Mouse (Mus musculus) cerebellum, adult (tissue): Measurements from ENCODE around the gene Scn3b.

Source experiments
- ATAC-seq: cut with Nextera tagmentation; 2 replicates; pipeline ENCODE4 v1.9.2; 2017; ENCODE audit warnings: mild to moderate bottlenecking, moderate library complexity, mixed read lengths; ENCODE audit not compliant: insufficient number of reproducible peaks, low FRiP score, low TSS enrichment

Gene Scn3b

DNA sequence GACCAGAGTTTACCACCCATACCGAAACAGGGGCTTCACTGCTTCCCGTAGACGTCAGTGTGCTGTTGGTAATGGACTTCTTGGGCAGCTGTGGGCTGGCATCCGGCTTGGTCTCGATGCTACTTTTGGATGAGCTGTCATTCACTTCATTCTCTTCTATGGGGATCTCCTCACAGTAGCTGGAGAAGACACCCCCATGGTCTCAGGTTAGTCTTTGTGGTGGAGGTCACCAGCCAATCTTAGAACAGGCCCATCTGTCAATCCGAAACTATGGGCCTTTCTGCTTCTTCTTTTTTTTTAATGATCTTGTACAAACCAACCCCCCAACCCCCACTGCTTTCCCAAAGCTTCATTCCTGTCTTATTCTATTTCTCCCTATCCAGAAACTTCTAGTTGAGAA is 40.9 kb downstream of the Scn3b start:
- no peak for ATAC-seq

DNA sequence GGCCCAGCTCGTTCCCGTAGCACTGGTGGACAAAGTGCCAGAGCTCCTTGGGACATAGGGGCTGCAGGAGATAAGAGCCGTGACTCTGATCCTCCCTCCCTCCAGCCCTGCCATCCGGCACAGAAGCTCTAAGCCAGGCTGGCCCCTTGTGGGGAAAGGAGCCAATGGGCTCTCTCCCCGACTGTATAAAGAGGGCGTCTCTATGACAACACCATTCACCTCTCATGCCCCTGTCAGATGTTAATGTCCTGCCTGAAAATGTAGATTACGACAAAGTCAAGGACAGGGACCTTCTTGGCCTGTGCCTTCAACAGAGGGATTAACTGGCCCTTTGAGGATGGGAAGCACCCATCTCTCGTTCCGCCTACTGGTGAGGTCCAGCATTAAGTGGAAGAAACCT is 42.8 kb downstream of the Scn3b start:
- no peak for ATAC-seq

DNA sequence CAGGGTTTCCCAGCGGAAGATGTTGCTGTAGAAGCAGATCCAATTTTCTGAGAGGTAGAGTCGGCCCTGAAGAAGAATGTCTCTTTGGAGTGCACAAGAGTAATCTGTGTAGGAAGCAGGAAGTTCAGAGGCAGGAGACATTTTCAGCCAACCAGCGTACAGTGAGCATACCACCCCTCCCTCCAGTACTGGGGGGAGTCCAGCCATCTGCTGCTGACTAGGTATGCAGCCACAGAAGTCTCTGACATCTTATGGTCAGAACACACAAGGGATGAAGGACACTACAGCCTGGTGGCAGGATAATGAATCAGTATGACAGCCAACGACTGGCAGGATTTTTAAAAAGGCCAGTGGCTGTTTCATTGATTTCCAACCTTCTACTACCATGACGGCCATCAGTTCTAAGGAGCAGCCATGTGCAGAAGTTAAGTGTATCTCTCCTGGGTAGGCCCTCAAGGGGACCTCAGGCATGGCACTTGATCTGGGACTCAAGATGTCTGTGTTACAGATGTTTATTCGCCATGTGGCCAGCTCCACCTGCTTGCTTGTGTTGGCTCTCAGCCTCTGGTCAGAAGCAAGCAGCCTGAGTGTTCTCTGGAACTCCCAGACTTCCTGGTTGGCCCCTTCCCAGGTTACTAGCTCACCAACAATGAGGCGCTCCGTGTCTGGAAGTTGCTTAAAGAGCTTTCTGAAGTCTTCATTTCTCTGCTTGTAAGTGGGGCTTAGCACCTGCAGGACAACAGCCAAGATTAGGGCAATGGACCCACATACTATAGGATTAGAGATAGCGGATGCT is 48.0 kb downstream of the Scn3b start:
- 0 out of 2 replicates have a peak, but pooled peaks have one; percentile 46 for ATAC-seq

DNA sequence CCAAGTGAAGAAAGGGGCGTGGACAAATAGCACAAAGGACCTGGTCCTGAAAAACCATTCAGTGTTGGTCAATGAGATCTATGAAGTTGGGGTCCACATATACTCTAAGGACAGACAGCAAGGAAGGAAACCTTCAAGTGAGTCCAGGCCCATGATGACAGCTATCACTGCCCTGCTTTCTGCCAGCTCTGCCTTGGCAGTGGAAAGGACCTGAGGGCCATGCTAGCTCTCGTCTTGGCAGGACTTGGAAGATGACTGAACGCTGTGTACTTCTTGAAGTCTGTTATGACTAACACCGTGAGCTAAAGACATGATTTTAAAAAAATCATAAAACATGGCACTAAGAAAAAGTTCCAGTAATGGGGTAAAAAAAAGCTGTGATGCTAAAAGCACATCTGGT is 48.7 kb downstream of the Scn3b start:
- ATAC-seq: no peak

DNA sequence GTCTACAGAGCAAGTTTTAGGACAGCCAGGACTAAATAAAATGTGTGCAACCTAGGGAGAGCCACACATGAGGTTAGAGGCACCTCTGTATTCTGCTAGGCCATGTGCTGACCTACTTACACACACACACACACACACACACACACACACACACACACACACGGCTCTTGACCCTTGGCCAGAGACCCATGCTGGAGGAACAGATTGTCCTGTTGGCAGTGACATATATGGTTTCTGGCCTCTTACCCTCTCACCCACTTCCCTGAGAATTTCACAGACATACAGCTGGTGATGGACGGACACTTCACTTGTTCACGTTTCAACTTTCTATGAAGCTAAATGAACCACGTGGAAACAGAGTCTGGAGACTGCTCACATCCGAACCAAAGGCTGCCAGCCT is 49.8 kb downstream of the Scn3b start:
- no peak for ATAC-seq

DNA sequence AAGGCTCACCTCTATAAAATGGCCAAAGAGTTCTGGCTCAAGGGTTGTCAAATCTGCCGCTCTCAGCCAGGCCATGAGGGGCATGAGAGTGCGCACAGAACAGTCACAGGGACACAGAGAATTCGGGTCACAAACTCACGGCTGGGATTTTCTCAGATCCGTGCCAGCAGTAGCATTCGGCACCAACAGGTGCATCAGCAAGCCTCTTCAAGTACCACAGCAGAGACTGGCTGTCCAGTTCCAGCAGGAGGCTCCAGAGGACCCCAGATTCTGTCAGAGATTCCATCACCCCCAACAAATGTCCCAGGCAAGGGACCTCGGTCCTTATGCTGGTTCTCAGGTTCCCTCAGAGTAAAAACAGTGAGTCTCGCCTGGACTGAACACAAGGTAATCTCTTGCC is 51.4 kb downstream of the Scn3b start:
- no peak for ATAC-seq

DNA sequence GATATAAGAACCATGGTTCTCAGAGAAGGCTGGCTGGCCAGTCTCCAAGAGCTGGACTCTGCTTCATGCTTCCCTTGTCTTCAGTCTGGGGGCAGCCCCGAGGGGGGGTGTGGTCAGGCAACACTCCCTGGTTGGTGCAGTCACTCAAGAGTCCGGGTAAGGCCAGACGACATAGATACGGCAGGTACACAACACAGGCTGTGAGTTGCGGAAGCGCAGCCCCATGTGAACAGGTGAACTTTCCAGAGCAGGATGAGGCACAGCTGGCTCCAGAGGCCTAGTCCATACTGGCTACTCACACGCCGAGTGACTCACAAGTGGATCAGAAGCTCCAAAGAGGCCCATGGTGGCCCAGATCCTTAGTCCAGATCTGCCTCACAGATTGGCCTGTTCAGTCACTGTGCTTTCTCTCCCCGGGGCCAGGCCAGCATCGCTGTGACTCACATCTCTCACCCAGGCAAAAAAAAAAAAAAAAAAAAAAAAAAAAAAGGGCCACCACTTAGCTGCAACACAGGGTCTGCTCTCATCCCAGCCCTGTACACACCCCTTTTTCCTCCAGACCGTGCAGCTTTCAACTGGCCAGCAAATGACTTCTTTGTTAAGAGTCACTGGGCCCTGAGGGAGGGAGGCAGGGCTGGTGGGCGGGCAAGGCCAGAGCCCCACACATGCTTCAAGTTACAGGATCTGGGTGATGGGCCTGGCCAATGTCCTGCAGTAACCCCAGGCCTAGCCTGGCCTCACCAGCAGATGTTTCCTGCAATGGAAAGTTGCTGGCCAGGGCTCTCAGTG is 52.1 kb downstream of the Scn3b start:
- ATAC-seq: 0 out of 2 replicates have a peak, but pooled peaks have one; percentile 31

DNA sequence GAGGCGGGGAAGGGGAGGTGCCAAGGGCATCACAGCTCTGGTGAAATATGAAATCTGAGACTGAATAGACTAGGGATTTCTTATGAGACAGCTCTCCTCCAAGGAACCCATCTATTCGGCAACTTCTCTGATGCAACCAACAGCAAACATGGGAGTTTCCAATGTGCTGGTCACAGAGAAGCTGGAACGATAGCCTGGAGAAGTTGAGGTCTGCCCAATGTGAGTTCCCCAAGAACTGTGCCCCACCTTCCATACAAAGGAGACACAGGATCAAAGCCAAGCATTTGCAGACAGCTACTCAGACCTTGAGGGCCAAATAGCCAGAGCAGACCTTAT is 52.6 kb downstream of the Scn3b start:
- ATAC-seq: no peak

DNA sequence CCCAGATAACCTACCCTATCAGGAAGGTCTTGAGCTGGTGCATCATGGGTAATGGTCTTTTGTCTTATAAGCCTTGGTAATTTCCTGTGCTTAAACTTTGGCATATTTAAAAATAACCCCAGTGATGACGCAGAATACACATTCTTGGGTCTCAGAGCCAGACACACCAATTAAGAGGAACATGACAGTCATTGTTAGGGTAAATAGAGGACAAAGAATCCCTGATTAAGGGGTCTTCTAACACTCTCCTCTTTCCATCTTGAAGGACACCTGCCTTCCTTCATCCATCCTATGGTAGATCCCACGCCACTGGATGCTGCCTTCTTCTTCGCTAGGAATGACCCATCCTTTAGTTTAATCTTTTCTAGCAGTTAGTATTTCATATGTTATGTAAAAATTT is 53.4 kb downstream of the Scn3b start:
- no peak for ATAC-seq

DNA sequence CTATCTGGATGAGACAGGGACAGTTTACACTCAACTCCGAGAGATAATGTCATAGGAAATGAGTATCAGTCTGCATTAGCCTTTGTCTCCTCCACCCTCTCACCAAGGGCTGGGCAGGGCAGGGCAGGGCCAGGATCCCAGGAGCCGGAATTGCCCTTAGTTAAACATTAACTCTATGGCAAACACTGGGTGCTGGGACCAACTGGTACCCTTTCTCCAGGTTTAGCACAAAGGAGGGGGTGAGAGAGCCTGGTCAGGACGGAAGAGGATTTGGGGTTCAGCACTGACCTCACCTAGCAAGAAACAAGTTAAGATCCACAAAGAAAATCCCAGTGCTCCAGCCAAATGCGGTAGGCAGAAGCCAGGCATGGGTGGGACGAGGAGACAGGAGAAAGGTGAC is 54.2 kb downstream of the Scn3b start:
- ATAC-seq: no peak

DNA sequence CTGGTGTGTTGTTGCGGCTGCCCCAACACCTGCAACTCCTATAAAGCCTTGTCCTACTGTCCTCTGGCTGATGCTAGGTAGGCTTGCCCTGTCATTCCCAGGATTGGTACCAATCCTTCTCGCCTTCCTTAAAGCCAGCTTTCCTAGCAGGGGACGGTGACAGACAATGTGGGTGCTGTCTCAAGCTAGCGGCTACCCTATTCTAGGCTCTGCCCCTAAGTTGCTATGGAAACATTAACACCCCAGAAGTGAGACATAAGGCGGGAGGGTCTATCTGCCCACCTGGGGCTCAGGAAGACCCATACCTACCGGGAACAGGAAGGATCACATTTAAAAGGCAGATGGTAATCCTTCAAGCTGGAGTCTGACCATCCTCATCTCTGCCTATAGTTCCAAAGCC is 54.8 kb downstream of the Scn3b start:
- ATAC-seq: no peak

DNA sequence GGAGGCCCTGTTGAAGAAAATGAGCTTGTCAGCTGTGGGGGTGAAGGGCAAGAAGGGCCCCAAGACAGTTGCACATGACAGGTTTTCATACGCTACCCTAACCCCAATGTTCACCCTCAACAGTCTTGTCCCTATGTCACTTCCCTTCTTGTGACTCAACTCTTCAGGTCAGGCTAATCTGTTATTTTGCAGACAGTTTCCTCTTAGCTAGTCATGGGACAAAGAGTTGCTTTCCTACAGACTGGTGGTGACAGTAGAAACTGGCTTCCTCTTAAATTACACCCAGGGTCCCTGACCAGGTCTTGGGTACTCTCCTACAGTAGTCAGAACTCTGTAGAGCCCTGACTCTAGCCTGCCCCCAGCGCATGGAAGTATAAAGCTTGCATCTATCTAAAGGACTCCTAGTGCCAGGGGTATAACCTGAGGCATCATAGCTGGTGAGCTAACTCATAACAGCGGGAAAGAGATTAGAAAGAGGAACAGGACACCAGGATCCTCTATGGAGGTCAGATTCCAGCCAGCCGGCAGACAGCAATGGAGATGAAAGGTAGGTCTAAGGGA is 55.3 kb downstream of the Scn3b start:
- ATAC-seq: no peak

DNA sequence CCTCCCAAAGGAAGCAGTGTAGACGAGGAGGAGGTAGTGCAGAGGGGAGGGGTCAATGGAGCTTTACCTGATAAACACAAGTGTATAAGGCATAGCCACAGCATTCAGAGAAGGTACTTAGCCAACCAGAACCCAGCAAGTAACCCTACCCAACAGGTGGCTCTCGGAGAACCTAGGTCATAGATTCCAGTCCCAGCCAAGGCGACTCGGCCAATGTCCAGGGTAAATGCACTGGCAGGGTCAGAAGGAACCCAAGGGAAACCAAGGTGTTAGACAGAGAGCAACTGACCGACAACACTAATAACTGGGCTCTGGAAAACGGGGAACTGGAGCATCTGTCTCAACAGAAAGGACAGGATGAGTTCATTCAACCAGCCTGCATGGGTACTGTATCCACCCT is 55.8 kb downstream of the Scn3b start:
- ATAC-seq: no peak

DNA sequence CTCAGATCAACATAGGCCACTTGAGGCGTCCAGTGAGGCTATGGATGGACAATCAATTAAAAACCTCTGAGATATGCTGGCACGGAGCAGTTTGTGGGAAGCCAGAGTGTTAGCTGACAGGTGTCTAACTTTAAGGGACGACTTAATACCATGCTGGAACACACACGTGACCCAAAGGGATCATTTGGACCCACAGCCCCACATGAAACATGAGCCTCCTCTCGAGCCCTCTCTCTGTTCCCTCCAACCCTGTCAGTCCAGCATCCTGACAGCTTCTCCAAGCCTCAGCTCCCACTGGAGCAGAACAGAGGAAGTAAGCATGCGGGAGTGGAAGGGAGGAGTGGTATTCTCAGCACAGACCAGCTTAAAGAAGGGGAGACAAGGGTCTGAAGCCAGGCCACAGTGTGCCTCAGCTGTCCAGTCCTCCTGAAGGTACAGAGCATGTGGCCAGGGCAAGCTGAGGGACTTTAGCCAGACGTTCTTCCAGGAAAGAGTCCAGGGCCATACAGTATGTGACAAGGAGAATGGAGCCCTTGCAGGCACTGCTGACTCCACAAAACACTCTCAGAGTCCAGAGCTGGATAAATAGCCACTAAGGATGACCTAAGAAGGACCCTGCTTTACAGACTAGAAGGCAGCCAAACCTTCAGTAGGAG is 57.4 kb downstream of the Scn3b start:
- no peak for ATAC-seq

DNA sequence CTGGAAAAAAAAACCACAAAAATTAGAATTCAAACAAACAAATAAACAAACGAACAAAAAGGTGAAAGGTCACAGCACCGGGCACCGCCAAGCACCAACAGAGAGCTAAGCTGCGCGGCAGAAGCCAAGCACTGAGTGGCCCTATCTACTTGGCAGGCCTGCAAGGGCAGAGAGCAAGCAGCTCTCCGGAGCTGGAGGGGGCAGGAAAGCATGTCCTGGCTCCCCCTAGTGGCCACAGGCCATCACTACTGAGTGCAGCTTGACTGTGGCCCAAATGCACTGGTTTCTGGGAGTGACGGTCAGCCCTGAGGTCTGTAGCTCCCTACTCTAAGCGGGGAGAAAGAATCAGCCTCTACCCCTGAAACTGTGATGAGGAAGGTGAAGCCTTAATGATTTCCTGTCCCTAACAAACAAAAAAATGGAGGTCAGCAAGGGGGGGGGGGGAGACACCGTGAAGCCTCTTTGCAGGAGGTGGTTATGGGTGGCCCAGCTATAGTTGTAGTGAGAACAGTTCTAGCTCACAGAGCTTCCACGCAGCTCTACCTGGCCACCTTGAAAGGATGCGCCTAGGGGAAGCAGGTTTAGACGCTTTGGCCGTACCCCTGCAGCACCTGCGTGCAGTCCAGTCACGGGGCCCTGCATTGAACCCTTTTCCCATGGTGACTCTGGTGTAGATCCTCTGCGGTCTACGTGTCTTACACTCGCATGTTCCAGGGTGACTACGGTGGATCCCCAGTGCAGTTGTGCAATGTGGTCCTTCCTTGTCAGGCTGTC is 61.8 kb downstream of the Scn3b start:
- ATAC-seq: peak; percentile 70

DNA sequence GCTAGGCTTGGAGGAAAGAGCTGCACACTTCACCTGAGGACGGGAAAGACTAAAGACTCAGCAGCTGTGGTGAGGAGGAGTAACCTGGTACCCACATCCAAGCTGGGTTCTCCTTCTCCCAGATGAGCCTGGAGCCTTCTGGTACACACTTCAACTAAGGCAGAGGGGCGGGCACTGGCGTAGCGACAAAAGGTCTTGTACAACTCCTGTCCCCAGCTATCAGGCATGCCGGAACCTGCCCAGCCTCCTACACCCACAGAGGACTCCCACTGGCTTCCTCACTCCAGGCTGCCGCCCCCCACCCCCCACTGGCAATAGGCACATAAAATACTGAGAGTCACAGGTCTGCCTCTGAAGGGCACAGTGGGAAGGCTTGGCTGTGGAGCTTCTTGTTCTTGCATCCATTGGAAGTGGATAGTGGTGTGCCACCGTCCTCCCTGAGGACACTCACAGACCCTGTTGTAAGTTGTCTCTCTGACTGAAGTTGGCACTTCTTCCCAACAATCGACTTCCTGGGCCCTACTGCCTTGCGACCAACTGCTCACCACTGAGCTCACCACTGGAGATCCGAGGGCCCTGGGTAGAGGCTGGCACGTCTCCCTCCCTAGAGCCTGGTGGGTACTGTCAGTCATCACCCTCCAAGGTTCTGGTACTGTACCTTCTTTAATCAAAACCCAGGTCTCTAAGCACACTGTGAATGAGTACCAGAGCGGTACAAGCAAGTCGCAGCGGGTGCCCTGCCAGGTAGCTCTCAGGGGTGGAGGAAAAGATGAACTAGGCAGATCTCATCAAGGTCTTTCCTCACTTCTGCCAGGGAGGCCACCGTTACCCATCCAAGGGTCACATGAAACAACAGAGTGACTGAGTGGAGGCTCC is 62.6 kb downstream of the Scn3b start:
- ATAC-seq: peak; percentile 1; the same call in 1 of the 2 replicates

DNA sequence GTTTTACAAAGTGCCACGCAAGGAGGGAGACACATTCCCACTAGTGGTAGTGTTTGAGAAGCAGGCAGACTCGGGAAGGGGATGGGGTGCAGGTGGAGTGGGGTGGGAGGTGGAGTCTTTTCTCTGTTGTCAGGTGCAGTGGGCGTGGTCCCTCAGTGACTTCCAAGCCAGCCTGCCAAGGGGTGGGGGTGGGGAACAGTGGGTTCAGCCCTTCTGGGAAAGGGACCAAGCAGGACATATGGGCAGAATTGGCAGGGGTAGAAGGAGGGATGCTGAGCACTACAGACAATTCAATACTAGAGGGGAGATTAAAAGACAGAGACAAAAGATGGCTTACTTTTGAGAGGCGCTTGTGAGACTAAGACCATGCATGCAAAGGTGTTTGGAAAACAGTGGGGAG is 63.3 kb downstream of the Scn3b start:
- ATAC-seq: peak; percentile 53; the same call in 1 of the 2 replicates

DNA sequence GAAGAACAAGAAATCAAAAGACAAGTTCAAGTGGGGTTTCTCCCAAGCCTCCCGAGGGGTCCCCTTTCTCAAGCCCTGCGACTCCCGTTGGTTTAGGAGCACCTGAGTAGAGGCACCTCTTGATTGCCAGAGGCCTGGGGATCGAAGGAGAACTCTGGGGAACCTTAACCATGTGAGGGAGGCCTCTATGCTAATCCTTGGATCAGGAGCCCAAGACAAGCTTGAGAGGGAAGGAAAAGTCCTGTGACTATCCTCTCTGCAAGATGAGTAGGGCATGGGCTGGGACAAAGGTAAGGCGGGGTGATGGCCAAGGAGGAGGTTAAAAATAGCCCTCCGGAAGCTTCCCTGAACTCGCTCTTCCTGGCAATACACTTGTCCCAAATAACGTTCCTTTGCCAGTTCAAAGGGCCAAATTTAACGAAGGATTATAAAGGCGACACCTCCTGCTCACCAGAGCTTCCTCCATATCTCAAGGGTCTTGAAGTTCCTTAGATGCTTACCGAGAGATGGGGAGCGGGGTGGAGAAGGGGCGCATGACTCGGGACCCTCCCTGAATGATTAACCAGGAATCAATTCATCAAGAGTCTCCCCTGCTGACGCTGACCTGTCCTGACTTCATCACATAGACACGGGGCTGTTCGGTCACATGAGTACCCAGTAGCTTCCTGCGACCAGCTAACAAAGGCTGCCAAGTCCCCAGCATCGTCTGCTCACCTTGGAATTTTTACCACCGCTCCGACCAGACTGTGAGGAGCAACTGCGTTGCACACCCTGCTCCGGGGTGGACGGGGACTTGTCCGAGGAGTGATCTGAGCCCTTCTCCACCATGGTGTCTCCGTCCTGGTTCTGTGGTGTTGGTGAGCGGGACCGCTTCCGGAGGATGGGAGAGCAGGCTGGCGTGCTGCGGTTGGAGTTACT is 64.0 kb downstream of the Scn3b start:
- ATAC-seq: peak; percentile 5; the same call in 1 of the 2 replicates
